Mouse (Mus musculus): Measurements from ENCODE around the gene Xntrpc. TPM values are rescaled to one million over a fixed set of nuclear protein-coding genes. Genes with fewer than 3 reads are reported as not detected.

The Xntrpc gene
- polyA plus RNA-seq, 1 experiment = not detected

DNA sequence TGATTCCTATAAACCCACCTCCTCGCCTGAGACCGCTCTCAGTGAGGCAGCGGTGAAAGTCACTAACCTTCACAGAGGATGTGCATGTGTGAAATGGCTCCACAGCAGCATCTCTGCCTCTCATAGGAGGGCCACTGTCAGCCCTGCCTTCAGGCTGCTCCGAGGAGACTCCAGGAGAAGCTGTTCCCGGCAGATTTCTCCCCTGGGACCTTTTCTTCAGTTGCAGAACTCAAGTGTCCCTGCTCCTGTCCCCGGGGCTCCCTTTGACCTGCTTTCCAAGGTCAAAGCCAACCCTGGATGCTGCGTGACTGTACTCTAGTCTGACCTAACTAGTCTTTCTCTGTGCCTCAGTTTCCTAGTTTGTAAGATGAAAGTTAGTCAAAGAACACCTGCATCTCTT, 43.7 kb downstream of the Xntrpc start, which contains the start of gene Art5:
Gene Art5, minus strand, starts transcription at position 319 of the 400 bp plus-strand sequence.
- no peak for TF ChIP-seq TAL1 (IDR thresholded peaks at IDR 0.05; ENCODE audit: low read length)
- no peak for TF ChIP-seq GATA1 (IDR thresholded peaks at IDR 0.05; ENCODE audit: low read length)
- Histone ChIP-seq H3K27me3 (ENCODE audit: control insufficient read depth) (peaks cover 9% of the 10 kb centered on the region), H3K4me3 (replicated peaks) (no peak within 1 kb of the TSS)

DNA sequence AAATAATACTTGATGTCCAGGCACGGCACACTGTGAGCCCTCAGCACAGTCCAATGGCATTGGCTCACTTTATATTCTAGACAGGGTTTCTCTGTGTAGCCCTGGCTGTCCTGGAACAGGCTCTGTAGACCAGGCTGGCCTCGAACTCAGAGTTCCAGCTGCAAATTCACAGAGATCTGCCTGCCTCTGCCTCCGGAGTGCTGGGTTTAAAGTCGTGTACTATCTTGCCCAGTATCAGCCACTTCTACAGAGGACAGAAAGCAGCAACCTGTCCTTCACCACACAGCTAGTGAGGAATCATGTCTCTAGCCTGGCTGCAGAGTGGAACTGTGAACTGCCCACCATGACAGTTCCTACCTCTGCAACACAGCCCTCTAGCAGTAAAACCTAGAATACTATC, 44.2 kb downstream of the Xntrpc start:
- TF ChIP-seq GATA1 (IDR thresholded peaks at IDR 0.05; ENCODE audit: low read length) (no peak), TAL1 (IDR thresholded peaks at IDR 0.05; ENCODE audit: low read length) (no peak)
- H3K4me1 ChIP-seq (ENCODE audit: control insufficient read depth) = peaks cover 20% of the 10 kb centered on the region
- H3K9me3 ChIP-seq (ENCODE audit: control insufficient read depth, low read length) = no peaks in the 10 kb centered on the region
- no peaks in the 10 kb centered on the region for H3K36me3 ChIP-seq (ENCODE audit: control insufficient read depth)
- no peak overlapping the region for H3K4me3 ChIP-seq (replicated peaks)
- H3K27me3 ChIP-seq (ENCODE audit: control insufficient read depth) = peaks cover 9% of the 10 kb centered on the region

More for the DNA sequence above, 43.7 kb downstream of the Xntrpc start, which contains the start of gene Art5:
- Histone ChIP-seq H3K36me3 (ENCODE audit: control insufficient read depth) (no peaks in the 10 kb centered on the region), H3K9me3 (ENCODE audit: control insufficient read depth, low read length) (no peaks in the 10 kb centered on the region), H3K4me1 (ENCODE audit: control insufficient read depth) (peaks cover 23% of the 10 kb centered on the region)

DNA sequence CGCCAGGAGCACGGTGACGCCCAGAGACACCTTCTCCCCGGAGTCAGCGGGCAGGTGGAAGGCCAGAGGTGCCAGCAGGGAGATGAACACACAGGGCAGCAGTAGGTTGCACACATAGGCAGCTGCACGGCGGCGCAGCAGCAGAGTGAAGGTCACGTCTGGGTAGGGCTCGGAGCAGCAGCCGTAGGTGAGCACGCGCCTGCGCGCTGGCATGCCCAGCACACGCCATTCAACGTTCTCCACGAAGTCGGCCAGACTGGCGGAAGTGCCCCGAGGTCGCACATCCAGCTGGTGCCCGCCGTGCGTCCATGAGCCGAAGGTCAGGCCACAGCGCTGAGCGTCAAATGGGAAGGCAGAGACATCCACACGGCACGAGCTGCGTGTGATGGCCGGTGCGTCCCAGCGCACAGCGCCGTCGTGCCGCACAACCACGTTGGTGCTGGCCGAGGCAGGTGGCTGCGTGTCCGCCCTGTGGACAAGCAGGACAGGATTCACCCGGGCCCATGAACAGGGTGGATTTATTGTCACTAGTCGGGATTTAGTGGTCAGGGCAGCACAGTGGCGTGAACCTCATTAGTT, 47.7 kb downstream of the Xntrpc start:
- H3K36me3 ChIP-seq (ENCODE audit: control insufficient read depth) = peaks cover under 1% of the 10 kb centered on the region
- H3K27me3 ChIP-seq (ENCODE audit: control insufficient read depth) = peaks cover 6% of the 10 kb centered on the region
- no peak overlapping the region for H3K4me3 ChIP-seq (replicated peaks)
- TF ChIP-seq GATA1 (IDR thresholded peaks at IDR 0.05; ENCODE audit: low read length) (no peak), TAL1 (IDR thresholded peaks at IDR 0.05; ENCODE audit: low read length) (no peak)
- peaks cover 12% of the 10 kb centered on the region for H3K4me1 ChIP-seq (ENCODE audit: control insufficient read depth)
- H3K9me3 ChIP-seq (ENCODE audit: control insufficient read depth, low read length) = no peaks in the 10 kb centered on the region

DNA sequence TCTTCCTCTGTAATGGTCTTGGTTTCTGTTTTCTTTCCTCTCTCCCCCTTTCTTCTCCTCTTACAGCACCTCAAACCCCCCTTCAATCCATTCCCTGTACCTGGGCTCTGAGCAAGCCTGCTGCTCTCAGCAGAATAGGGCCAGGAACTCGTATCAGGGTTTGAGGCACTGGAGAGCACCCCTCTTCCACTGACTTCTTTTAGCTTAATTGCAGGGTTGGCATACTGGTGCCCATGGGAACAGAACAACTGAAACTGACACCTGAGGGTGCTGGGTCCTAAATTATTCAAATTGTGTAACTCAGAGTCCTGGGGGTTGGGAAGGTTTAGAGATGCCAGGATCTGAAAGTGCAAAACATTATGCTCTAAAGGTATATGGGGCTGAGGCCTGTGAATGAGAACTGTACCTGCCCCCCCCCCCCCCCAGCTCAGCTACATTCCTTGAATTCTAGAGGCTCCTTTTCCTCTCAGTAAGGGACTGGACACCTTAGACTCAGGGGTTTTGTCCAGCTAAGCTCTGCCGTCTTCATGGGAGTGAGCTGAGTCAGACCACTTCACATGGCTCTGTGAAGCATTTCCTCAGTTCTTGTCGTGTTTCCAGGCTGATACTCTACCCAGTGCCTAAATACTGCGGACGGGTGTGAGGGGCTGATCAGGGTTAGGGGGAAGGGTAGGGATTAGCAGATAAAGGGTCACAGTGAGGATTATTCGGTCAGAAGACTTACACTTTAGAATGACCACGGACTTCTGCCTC, 51.2 kb downstream of the Xntrpc start, which contains the start of gene Chrna10:
Gene Chrna10, minus strand, starts transcription at position 250 of the 753 bp plus-strand sequence.
- TF ChIP-seq TAL1 (IDR thresholded peaks at IDR 0.05; ENCODE audit: low read length) = no peak
- no peak for TF ChIP-seq GATA1 (IDR thresholded peaks at IDR 0.05; ENCODE audit: low read length)
- H3K4me1 ChIP-seq (ENCODE audit: control insufficient read depth) = peaks cover 12% of the 10 kb centered on the region
- H3K27me3 ChIP-seq (ENCODE audit: control insufficient read depth) = peaks cover 6% of the 10 kb centered on the region
- H3K36me3 ChIP-seq (ENCODE audit: control insufficient read depth) = peaks cover 35% of the 10 kb centered on the region
- no peaks in the 10 kb centered on the region for H3K9me3 ChIP-seq (ENCODE audit: control insufficient read depth, low read length)
- H3K4me3 ChIP-seq (replicated peaks) = no peak within 1 kb of the TSS

DNA sequence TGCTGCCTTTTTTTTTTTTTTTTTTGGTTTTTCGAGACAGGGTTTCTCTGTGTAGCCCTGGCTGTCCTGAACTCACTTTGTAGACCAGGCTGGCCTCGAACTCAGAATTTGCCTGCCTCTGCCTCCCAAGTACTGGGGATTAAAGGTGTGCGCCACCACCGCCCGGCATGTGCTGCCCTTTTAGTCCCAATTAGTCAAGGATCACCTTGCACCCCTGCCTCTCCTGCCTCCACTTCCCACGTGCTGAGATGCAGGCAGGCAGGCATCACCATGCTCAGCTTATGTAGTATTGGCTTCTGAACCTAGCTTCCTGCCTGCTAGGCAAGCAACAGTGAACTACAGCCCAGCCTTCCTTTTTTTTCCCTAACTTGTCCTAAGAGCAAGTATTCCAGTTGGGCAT, 51.9 kb downstream of the Xntrpc start:
- Histone ChIP-seq H3K9me3 (ENCODE audit: control insufficient read depth, low read length) (no peaks in the 10 kb centered on the region), H3K4me1 (ENCODE audit: control insufficient read depth) (peaks cover 12% of the 10 kb centered on the region), H3K27me3 (ENCODE audit: control insufficient read depth) (peaks cover 6% of the 10 kb centered on the region), H3K36me3 (ENCODE audit: control insufficient read depth) (peaks cover 42% of the 10 kb centered on the region), H3K4me3 (replicated peaks) (no peak overlapping the region)
- TF ChIP-seq GATA1 (IDR thresholded peaks at IDR 0.05; ENCODE audit: low read length) = no peak
- no peak for TF ChIP-seq TAL1 (IDR thresholded peaks at IDR 0.05; ENCODE audit: low read length)

DNA sequence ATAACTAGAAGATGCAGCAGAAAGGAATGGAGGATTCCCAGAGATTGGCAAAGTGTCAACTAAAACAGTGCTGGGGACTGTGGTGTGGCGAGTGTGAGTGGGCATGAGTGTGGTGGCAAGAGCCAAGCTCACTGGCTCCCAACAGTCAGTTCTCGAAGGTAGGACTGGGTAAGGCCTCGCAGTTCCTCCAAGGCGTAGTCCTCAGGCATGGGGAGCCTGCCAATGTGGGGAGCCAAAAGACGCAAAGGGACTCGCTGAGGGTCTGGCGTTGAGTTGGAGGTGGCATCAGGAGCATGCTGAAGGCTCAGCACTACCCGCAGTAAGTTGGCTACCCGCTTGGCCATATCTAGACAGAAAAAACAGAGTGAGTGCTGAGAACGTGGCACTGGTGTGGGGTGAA, 54.8 kb downstream of the Xntrpc start:
- H3K9me3 ChIP-seq (ENCODE audit: control insufficient read depth, low read length) = no peaks in the 10 kb centered on the region
- TF ChIP-seq TAL1 (IDR thresholded peaks at IDR 0.05; ENCODE audit: low read length) = no peak
- TF ChIP-seq GATA1 (IDR thresholded peaks at IDR 0.05; ENCODE audit: low read length) = no peak
- peaks cover 71% of the 10 kb centered on the region for H3K36me3 ChIP-seq (ENCODE audit: control insufficient read depth)
- no peaks in the 10 kb centered on the region for H3K4me1 ChIP-seq (ENCODE audit: control insufficient read depth)
- no peak overlapping the region for H3K4me3 ChIP-seq (replicated peaks)
- H3K27me3 ChIP-seq (ENCODE audit: control insufficient read depth) = no peaks in the 10 kb centered on the region

DNA sequence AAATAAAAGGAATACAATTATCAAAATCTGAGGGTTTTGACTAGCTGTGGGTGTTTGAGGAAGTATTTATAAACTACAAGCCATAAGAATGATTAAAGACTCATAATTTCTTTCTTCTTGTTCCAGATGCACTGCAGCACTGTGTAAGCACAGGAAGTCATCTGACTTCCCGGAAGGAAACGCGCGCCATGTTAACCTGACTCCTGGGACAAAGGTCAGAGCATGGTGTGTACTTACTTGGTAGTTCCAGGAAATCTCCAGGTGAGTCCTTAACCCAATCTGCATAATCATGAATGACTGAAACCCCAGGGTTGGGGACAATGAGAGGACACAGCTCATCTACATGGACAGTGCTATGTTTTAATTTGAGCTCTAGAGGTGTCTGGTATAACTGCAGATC, 66.9 kb downstream of the Xntrpc start:
- Histone ChIP-seq H3K4me3 (replicated peaks) (no peak overlapping the region), H3K36me3 (ENCODE audit: control insufficient read depth) (peaks cover 95% of the 10 kb centered on the region), H3K9me3 (ENCODE audit: control insufficient read depth, low read length) (no peaks in the 10 kb centered on the region), H3K4me1 (ENCODE audit: control insufficient read depth) (no peaks in the 10 kb centered on the region), H3K27me3 (ENCODE audit: control insufficient read depth) (no peaks in the 10 kb centered on the region)
- TF ChIP-seq TAL1 (IDR thresholded peaks at IDR 0.05; ENCODE audit: low read length) (no peak), GATA1 (IDR thresholded peaks at IDR 0.05; ENCODE audit: low read length) (no peak)

DNA sequence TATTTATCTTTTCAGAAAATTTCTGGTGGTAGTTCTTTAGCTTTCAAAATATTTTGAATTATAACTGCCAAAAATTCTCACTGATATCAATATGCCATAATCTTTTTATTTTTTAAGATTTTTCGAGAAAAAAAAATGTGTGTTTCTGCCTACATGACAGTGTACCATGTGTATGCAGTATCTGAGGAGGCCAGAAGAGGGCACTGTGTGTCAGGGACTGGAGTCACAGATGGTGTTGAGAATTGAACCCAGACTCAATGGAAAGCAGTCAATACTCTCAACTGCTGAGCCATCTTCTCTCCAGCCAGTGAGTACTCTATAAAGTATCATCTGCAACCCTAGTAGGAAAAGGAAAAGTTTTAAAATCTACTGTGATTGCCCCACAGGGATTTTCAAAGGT, 72.0 kb downstream of the Xntrpc start:
- Histone ChIP-seq H3K9me3 (ENCODE audit: control insufficient read depth, low read length) (no peaks in the 10 kb centered on the region), H3K4me1 (ENCODE audit: control insufficient read depth) (no peaks in the 10 kb centered on the region), H3K27me3 (ENCODE audit: control insufficient read depth) (no peaks in the 10 kb centered on the region), H3K36me3 (ENCODE audit: control insufficient read depth) (peaks cover 97% of the 10 kb centered on the region), H3K4me3 (replicated peaks) (no peak overlapping the region)
- no peak for TF ChIP-seq TAL1 (IDR thresholded peaks at IDR 0.05; ENCODE audit: low read length)
- TF ChIP-seq GATA1 (IDR thresholded peaks at IDR 0.05; ENCODE audit: low read length) = no peak

DNA sequence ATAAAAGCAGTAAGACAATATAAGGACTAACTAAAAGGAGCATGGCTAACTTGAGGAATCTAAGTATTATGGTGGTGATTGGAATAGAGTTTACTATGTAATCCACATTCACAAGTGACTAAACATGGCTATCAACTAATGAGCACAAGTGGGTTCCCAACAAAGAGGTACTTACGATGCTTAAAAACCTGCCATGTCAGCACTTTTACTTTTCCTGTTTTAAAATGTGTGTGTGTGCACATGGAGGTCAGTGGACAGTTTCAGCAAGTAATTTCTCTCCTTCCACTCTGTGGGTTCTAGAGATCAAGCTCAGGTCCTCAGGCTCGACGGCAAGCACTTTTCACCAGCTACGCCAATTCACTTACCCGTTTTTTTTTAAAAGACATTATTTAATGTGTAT, 72.4 kb downstream of the Xntrpc start:
- TF ChIP-seq TAL1 (IDR thresholded peaks at IDR 0.05; ENCODE audit: low read length) (no peak), GATA1 (IDR thresholded peaks at IDR 0.05; ENCODE audit: low read length) (no peak)
- Histone ChIP-seq H3K4me1 (ENCODE audit: control insufficient read depth) (no peaks in the 10 kb centered on the region), H3K27me3 (ENCODE audit: control insufficient read depth) (no peaks in the 10 kb centered on the region), H3K4me3 (replicated peaks) (no peak overlapping the region), H3K36me3 (ENCODE audit: control insufficient read depth) (peaks cover 96% of the 10 kb centered on the region), H3K9me3 (ENCODE audit: control insufficient read depth, low read length) (no peaks in the 10 kb centered on the region)

Other genes starting within 250 kb of the Xntrpc start
- gene Phox2a, start 247.4 kb upstream of the Xntrpc start, polyA plus RNA-seq (2012) = not detected in 2 replicates
- 0.50 and 1.3 TPM in 2 replicates for gene Inppl1, start 227.5 kb upstream of the Xntrpc start, polyA plus RNA-seq (2012)
- not detected in 2 replicates for gene Folr2, start 208.5 kb upstream of the Xntrpc start, polyA plus RNA-seq (2012)
- gene Anapc15, start 202.0 kb upstream of the Xntrpc start, polyA plus RNA-seq (2012) = 4.8 and 5.8 TPM in 2 replicates
- not detected in 2 replicates for gene Folr1, start 194.9 kb upstream of the Xntrpc start, polyA plus RNA-seq (2012)
- gene Lamtor1, start 159.8 kb upstream of the Xntrpc start, polyA plus RNA-seq (2012) = 10.4 and 12.4 TPM in 2 replicates
- gene Tomt, start 159.4 kb upstream of the Xntrpc start, polyA plus RNA-seq (2012) = not detected in 2 replicates
- gene Lrrc51, start 131.8 kb upstream of the Xntrpc start, polyA plus RNA-seq (2012) = not detected in 2 replicates
- 19.8 and 24.7 TPM in 2 replicates for gene Numa1, start 131.6 kb upstream of the Xntrpc start, polyA plus RNA-seq (2012)
- gene Il18bp, start 47.0 kb upstream of the Xntrpc start, polyA plus RNA-seq (2012) = 0.67 and 1.0 TPM in 2 replicates
- gene Rnf121, start 244 bp upstream of the Xntrpc start, polyA plus RNA-seq (2012) = 0.12 and 0.34 TPM in 2 replicates
- gene Xndc1, start 202 bp upstream of the Xntrpc start, polyA plus RNA-seq (2012) = 2.0 TPM in 2 replicates
- 0.15 and 0.37 TPM in 2 replicates for gene Trpc2, start 17.4 kb downstream of the Xntrpc start, polyA plus RNA-seq (2012)
- gene Art1, start 36.0 kb downstream of the Xntrpc start, polyA plus RNA-seq (2012) = not detected in 2 replicates
- not detected in 2 replicates for gene Art5, start 43.8 kb downstream of the Xntrpc start, polyA plus RNA-seq (2012)
- gene Chrna10, start 51.1 kb downstream of the Xntrpc start, polyA plus RNA-seq (2012) = 0.02 TPM in 1 of 2 replicates, not detected in the other
- gene Nup98, start 144.5 kb downstream of the Xntrpc start, polyA plus RNA-seq (2012) = 0.17 and 0.18 TPM in 2 replicates
- 0.14 and 1.5 TPM in 2 replicates for gene Pgap2, start 144.5 kb downstream of the Xntrpc start, polyA plus RNA-seq (2012)
- gene Rhog, start 190.3 kb downstream of the Xntrpc start, polyA plus RNA-seq (2012) = 7.6 and 15.0 TPM in 2 replicates
- 2.7 and 2.9 TPM in 2 replicates for gene Stim1, start 202.1 kb downstream of the Xntrpc start, polyA plus RNA-seq (2012)